Mouse (Mus musculus): Measurements from ENCODE around the gene Mcrip2. TPM values are rescaled to one million over a fixed set of nuclear protein-coding genes. Genes with fewer than 3 reads are reported as not detected.

The Mcrip2 gene
- total and polyA plus RNA-seq, 2 experiments from 2014 or later = 202 to 357 TPM

GRCm38 (mm10) chr17:25839455-25840235 lies 28.9 kb downstream of the Mcrip2 start:
- DNase-seq (ENCODE audit: low spot score) (no peak), ATAC-seq (ENCODE audit: insufficient read depth, low read depth) (no peak)
- H3K4me3 ChIP-seq (ENCODE audit: low read depth, low read length) = no peak overlapping the region
- peaks cover 32% of the 10 kb centered on the region for H3K4me1 ChIP-seq (ENCODE audit: control insufficient read depth, insufficient read depth)
- no peak overlapping the region for H3K27ac ChIP-seq (ENCODE audit: low read depth)
- H3K4me2 ChIP-seq (ENCODE audit: low read depth, low read length) = no peak overlapping the region
- H3K27me3 ChIP-seq (ENCODE audit: control insufficient read depth, insufficient read depth, low read length) = no peaks in the 10 kb centered on the region
- 82% methylated on average over 14 of the region's 14 CpGs for WGBS
- H3K36me3 ChIP-seq (replicated peaks; ENCODE audit: control insufficient read depth, insufficient read depth, low read length) = peaks cover 48% of the 10 kb centered on the region
- no peak for TF ChIP-seq EP300 (IDR thresholded peaks at IDR 0.05; ENCODE audit: low read depth)
- TF ChIP-seq CTCF (IDR thresholded peaks at IDR 0.05; ENCODE audit: low read depth) = no peak
- H3K9me3 ChIP-seq (replicated peaks; ENCODE audit: control insufficient read depth, low read length) = no peaks in the 10 kb centered on the region
- no peak overlapping the region for H3K9ac ChIP-seq (replicated peaks; ENCODE audit: low read depth, low read length)

GRCm38 (mm10) chr17:25838904-25839303 lies 29.7 kb downstream of the Mcrip2 start:
- DNase-seq (ENCODE audit: low spot score) (no peak), ATAC-seq (ENCODE audit: insufficient read depth, low read depth) (no peak)
- Histone ChIP-seq H3K4me2 (ENCODE audit: low read depth, low read length) (no peak overlapping the region), H3K9me3 (replicated peaks; ENCODE audit: control insufficient read depth, low read length) (no peaks in the 10 kb centered on the region), H3K4me1 (ENCODE audit: control insufficient read depth, insufficient read depth) (peaks cover 36% of the 10 kb centered on the region), H3K27ac (ENCODE audit: low read depth) (no peak overlapping the region), H3K36me3 (replicated peaks; ENCODE audit: control insufficient read depth, insufficient read depth, low read length) (peaks cover 48% of the 10 kb centered on the region), H3K27me3 (ENCODE audit: control insufficient read depth, insufficient read depth, low read length) (no peaks in the 10 kb centered on the region), H3K4me3 (ENCODE audit: low read depth, low read length) (no peak overlapping the region), H3K9ac (replicated peaks; ENCODE audit: low read depth, low read length) (no peak overlapping the region)
- WGBS = 79% methylated on average over 4 of the region's 4 CpGs
- TF ChIP-seq EP300 (IDR thresholded peaks at IDR 0.05; ENCODE audit: low read depth) (no peak), CTCF (IDR thresholded peaks at IDR 0.05; ENCODE audit: low read depth) (no peak)

GRCm38 (mm10) chr17:25837533-25837932 lies 31.0 kb downstream of the Mcrip2 start:
- peaks cover 47% of the 10 kb centered on the region for H3K36me3 ChIP-seq (replicated peaks; ENCODE audit: control insufficient read depth, insufficient read depth, low read length)

GRCm38 (mm10) chr17:25837076-25837410 lies 31.5 kb downstream of the Mcrip2 start, which contains the start of gene Rhbdl1:
Gene Rhbdl1, minus strand, starts transcription at chr17:25837295.
- WGBS = under 1% methylated on average over 29 of the region's 29 CpGs
- peak within 1 kb of the TSS; percentile 77 for H3K27ac ChIP-seq (ENCODE audit: low read depth)
- TF ChIP-seq EP300 (IDR thresholded peaks at IDR 0.05; ENCODE audit: low read depth) (no peak), CTCF (IDR thresholded peaks at IDR 0.05; ENCODE audit: low read depth) (no peak)
- peaks cover 31% of the 10 kb centered on the region for H3K4me1 ChIP-seq (ENCODE audit: control insufficient read depth, insufficient read depth)
- H3K9me3 ChIP-seq (replicated peaks; ENCODE audit: control insufficient read depth, low read length) = no peaks in the 10 kb centered on the region
- peak within 1 kb of the TSS; percentile 48 for H3K4me3 ChIP-seq (ENCODE audit: low read depth, low read length)
- ATAC-seq (ENCODE audit: insufficient read depth, low read depth) (peak; percentile 7), DNase-seq (ENCODE audit: low spot score) (peak; percentile 61)
- H3K4me2 ChIP-seq (ENCODE audit: low read depth, low read length) = peak within 1 kb of the TSS; percentile 86
- H3K27me3 ChIP-seq (ENCODE audit: control insufficient read depth, insufficient read depth, low read length) = no peaks in the 10 kb centered on the region
- H3K36me3 ChIP-seq (replicated peaks; ENCODE audit: control insufficient read depth, insufficient read depth, low read length) = peaks cover 42% of the 10 kb centered on the region
- H3K9ac ChIP-seq (replicated peaks; ENCODE audit: low read depth, low read length) = peak within 1 kb of the TSS; percentile 57

More at GRCm38 (mm10) chr17:25837533-25837932, 31.0 kb downstream of the Mcrip2 start:
- 32% methylated on average over 3 of the region's 3 CpGs for WGBS
- ATAC-seq (ENCODE audit: insufficient read depth, low read depth) (no peak), DNase-seq (ENCODE audit: low spot score) (no peak)
- 0 out of 2 replicates have a peak overlapping the region, but pooled peaks have one; percentile 86 for H3K4me2 ChIP-seq (ENCODE audit: low read depth, low read length)
- H3K27ac ChIP-seq (ENCODE audit: low read depth) = peak overlapping the region; percentile 77
- H3K4me1 ChIP-seq (ENCODE audit: control insufficient read depth, insufficient read depth) = peaks cover 29% of the 10 kb centered on the region
- H3K9me3 ChIP-seq (replicated peaks; ENCODE audit: control insufficient read depth, low read length) = no peaks in the 10 kb centered on the region
- TF ChIP-seq EP300 (IDR thresholded peaks at IDR 0.05; ENCODE audit: low read depth) = no peak
- no peak for TF ChIP-seq CTCF (IDR thresholded peaks at IDR 0.05; ENCODE audit: low read depth)
- no peaks in the 10 kb centered on the region for H3K27me3 ChIP-seq (ENCODE audit: control insufficient read depth, insufficient read depth, low read length)
- H3K4me3 ChIP-seq (ENCODE audit: low read depth, low read length) = no peak overlapping the region
- H3K9ac ChIP-seq (replicated peaks; ENCODE audit: low read depth, low read length) = no peak overlapping the region; the same call in 1 of the 2 replicates

DNA sequence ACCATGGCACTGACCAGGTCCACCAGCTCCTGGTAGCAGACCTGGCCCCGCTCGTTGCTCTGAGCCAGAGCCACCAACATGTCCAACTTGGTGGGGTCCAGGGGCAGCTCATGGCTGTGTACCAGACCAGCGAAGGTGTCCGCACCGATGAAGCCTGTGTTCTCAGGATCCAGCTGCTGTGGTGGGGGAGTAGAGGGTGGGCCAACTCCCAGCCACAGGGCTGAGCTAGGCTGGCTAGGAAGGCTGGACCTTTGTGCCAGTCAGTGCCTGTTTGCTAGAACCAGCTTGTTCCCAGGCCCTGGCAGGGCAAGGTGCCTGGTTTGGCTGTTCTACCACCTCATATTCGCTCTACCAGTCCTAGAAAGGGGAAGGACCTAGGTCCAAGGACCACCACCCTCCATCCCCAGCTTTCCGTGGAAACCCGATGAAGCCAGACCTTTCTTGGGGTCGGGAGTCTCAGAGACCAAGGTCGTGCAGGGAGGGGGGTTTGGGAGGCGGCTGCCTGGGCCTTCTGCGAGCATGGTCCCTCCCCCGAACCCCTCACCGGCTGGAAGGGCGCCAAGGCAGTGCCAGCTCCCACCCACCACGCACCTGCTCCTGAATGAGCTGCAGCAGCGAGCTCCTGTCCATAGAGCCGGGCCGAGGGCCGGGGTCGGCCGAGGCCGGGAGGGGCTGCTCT lies 32.0 kb downstream of the Mcrip2 start:
- TF ChIP-seq EP300 (IDR thresholded peaks at IDR 0.05; ENCODE audit: low read depth) (no peak), CTCF (IDR thresholded peaks at IDR 0.05; ENCODE audit: low read depth) (no peak)
- Histone ChIP-seq H3K9ac (replicated peaks; ENCODE audit: low read depth, low read length) (peak overlapping the region; percentile 57), H3K9me3 (replicated peaks; ENCODE audit: control insufficient read depth, low read length) (no peaks in the 10 kb centered on the region), H3K4me1 (ENCODE audit: control insufficient read depth, insufficient read depth) (peaks cover 36% of the 10 kb centered on the region), H3K4me3 (ENCODE audit: low read depth, low read length) (peak overlapping the region; percentile 48), H3K36me3 (replicated peaks; ENCODE audit: control insufficient read depth, insufficient read depth, low read length) (peaks cover 38% of the 10 kb centered on the region), H3K4me2 (ENCODE audit: low read depth, low read length) (peak overlapping the region; percentile 86), H3K27me3 (ENCODE audit: control insufficient read depth, insufficient read depth, low read length) (no peaks in the 10 kb centered on the region), H3K27ac (ENCODE audit: low read depth) (peak overlapping the region; percentile 77)
- DNase-seq (ENCODE audit: low spot score) = no peak
- no peak for ATAC-seq (ENCODE audit: insufficient read depth, low read depth)
- 21% methylated on average over 23 of the region's 23 CpGs for WGBS

Data from heart, postnatal 0 days (tissue).